ENCODE assay signal across 8 mouse cellular contexts in the genomic region with DNA sequence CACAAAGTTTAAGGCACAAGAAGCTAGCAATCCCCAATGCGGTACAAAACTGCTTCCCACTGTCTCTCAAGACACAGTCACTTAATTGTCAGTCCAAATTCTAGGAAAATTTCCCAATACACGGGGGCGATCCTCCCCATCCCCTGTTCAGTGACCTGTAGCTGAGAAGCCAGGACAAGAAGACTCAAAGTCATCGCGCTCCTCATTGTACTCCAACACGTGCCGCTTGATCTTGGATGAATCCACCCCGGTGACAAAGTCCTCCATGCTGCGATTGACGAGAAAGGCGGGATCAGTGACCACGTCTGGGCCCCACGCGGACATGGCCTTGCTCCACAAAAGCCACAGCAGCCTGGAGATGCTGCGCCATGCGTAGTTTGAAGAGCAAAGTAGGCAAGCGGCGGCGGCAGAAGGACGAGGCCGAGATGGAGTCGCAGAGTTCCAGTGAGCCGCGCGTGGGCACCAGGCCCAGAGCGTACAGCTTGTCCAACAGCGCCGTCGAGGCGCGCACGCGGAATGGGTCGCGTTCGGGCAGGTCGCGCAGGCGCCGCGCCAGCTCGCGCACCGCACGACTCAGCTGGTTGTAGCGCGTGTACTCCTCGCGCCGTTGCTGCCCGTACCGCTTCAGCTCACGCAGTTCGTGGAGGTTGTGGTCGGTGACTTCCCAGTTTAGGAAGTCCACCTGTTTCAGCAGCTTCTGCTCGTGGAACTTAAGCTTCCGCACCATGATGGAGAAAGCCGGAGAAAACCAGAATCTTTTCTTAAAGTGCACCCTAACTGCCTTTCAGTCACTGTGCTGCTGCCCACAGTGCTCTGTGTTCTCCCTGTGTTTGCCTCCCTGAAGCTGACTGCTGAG. TPM values are rescaled to one million over a fixed set of nuclear protein-coding genes. Genes with fewer than 3 reads are reported as not detected.
DNase-seq lines count a peak whose midpoint lies in the region; ATAC-seq and TF ChIP-seq lines count a peak whose summit lies in the region.

No protein-coding gene starts in this region.

- ATAC-seq in forebrain, embryonic 14.5 days = no peak
- no peak for ATAC-seq in intestine, embryonic 15.5 days
- no peak for ATAC-seq in liver, postnatal 0 days
- no peak for ATAC-seq in stomach, embryonic 14.5 days (ENCODE audit: insufficient number of reproducible peaks, insufficient read depth, low FRiP score, low read depth)

- no peak for TF ChIP-seq CTCF in liver, postnatal 0 days (IDR thresholded peaks at IDR 0.05; ENCODE audit: low read depth)

- H3K4me3 ChIP-seq in forebrain, embryonic 14.5 days (ENCODE audit: low read depth, low read length) = no peak overlapping the region
- H3K4me3 ChIP-seq in intestine, embryonic 15.5 days (replicated peaks) = 0 out of 2 replicates have a peak overlapping the region, but pooled peaks have one; percentile 15
- H3K4me3 ChIP-seq in liver, postnatal 0 days (ENCODE audit: low read depth, low read length) = no peak overlapping the region
- peak overlapping the region; percentile 12; the same call in 1 of the 2 replicates for H3K4me3 ChIP-seq in stomach, embryonic 14.5 days (ENCODE audit: low read depth, low read length)

- WGBS in forebrain, embryonic 14.5 days = 47% methylated on average over 58 of the region's 58 CpGs
- WGBS in intestine, embryonic 15.5 days = 38% methylated on average over 58 of the region's 58 CpGs
- 37% methylated on average over 58 of the region's 58 CpGs for WGBS in liver, postnatal 0 days (ENCODE audit: insufficient replicate concordance)
- WGBS in stomach, embryonic 14.5 days = 44% methylated on average over 58 of the region's 58 CpGs

- no peaks in the 10 kb centered on the region for H3K9me3 ChIP-seq in forebrain, embryonic 14.5 days (replicated peaks; ENCODE audit: control insufficient read depth, low read length)
- no peaks in the 10 kb centered on the region for H3K9me3 ChIP-seq in intestine, embryonic 15.5 days
- H3K9me3 ChIP-seq in liver, postnatal 0 days (ENCODE audit: low read length) = no peaks in the 10 kb centered on the region
- no peaks in the 10 kb centered on the region for H3K9me3 ChIP-seq in stomach, embryonic 14.5 days (ENCODE audit: control insufficient read depth, low read depth, low read length)

- no peak overlapping the region for H3K9ac ChIP-seq in forebrain, embryonic 14.5 days (ENCODE audit: low read length)
- no peak overlapping the region for H3K9ac ChIP-seq in intestine, embryonic 15.5 days
- no peak overlapping the region for H3K9ac ChIP-seq in liver, postnatal 0 days (replicated peaks)
- H3K9ac ChIP-seq in stomach, embryonic 14.5 days (replicated peaks; ENCODE audit: low read depth, low read length) = no peak overlapping the region

- H3K36me3 ChIP-seq in forebrain, embryonic 14.5 days (ENCODE audit: control insufficient read depth, insufficient read depth, low read length) = no peaks in the 10 kb centered on the region
- H3K36me3 ChIP-seq in intestine, embryonic 15.5 days = no peaks in the 10 kb centered on the region
- H3K36me3 ChIP-seq in liver, postnatal 0 days (replicated peaks; ENCODE audit: insufficient read depth, low read length) = no peaks in the 10 kb centered on the region
- H3K36me3 ChIP-seq in stomach, embryonic 14.5 days (ENCODE audit: control insufficient read depth, insufficient read depth, low read length) = no peaks in the 10 kb centered on the region

- peak overlapping the region; percentile 21; the same call in 1 of the 2 replicates for H3K4me2 ChIP-seq in forebrain, embryonic 14.5 days (ENCODE audit: low read length)
- peak overlapping the region; percentile 47 for H3K4me2 ChIP-seq in intestine, embryonic 15.5 days (replicated peaks)
- H3K4me2 ChIP-seq in liver, postnatal 0 days (ENCODE audit: low read depth, low read length) = 0 out of 2 replicates have a peak overlapping the region, but pooled peaks have one; percentile 3
- H3K4me2 ChIP-seq in stomach, embryonic 14.5 days (replicated peaks; ENCODE audit: low read depth, low read length) = no peak overlapping the region; the same call in 1 of the 2 replicates

- intact Hi-C loops in gastrocnemius, postnatal 36 days (cut with DNase I) = no loop called here

- H3K27me3 ChIP-seq in forebrain, embryonic 14.5 days (replicated peaks; ENCODE audit: control insufficient read depth, insufficient read depth, low read length) = 0 out of 2 replicates have a peak, but pooled peaks cover 3% of the 10 kb centered on the region
- peaks cover 12% of the 10 kb centered on the region for H3K27me3 ChIP-seq in intestine, embryonic 15.5 days (replicated peaks)
- peaks cover 11% of the 10 kb centered on the region; the same call in 1 of the 2 replicates for H3K27me3 ChIP-seq in liver, postnatal 0 days (ENCODE audit: insufficient read depth, low read length)
- H3K27me3 ChIP-seq in stomach, embryonic 14.5 days (ENCODE audit: control insufficient read depth, insufficient read depth, low read length) = 0 out of 2 replicates have a peak, but pooled peaks cover 3% of the 10 kb centered on the region

- H3K27ac ChIP-seq in forebrain, embryonic 14.5 days (ENCODE audit: low read depth, low read length) = no peak overlapping the region
- no peak overlapping the region for H3K27ac ChIP-seq in intestine, embryonic 15.5 days
- H3K27ac ChIP-seq in liver, postnatal 0 days (ENCODE audit: low read depth) = no peak overlapping the region
- no peak overlapping the region for H3K27ac ChIP-seq in stomach, embryonic 14.5 days (ENCODE audit: low read length)

- peak; percentile 44 for DNase-seq in gastrocnemius, postnatal 10 days
- no peak for DNase-seq in gastrocnemius, postnatal 36 days
- DNase-seq in adrenal gland, adult 2 months = peak; percentile 54
- DNase-seq in forebrain, embryonic 14.5 days (ENCODE audit: low spot score) = peak; percentile 24
- no peak for DNase-seq in liver, postnatal 0 days
- no peak for DNase-seq in spleen, postnatal 36 days (ENCODE audit: low spot score in 2 of 2)

- H3K4me1 ChIP-seq in forebrain, embryonic 14.5 days (ENCODE audit: control insufficient read depth, insufficient read depth, low read length) = no peaks in the 10 kb centered on the region
- no peaks in the 10 kb centered on the region for H3K4me1 ChIP-seq in intestine, embryonic 15.5 days (replicated peaks)
- H3K4me1 ChIP-seq in liver, postnatal 0 days (ENCODE audit: insufficient read depth) = no peaks in the 10 kb centered on the region
- H3K4me1 ChIP-seq in stomach, embryonic 14.5 days (ENCODE audit: control insufficient read depth, insufficient read depth, low read length) = no peaks in the 10 kb centered on the region

- TF ChIP-seq EP300 in liver, postnatal 0 days (IDR thresholded peaks at IDR 0.05; ENCODE audit: low read depth) = no peak

RNA-seq across cellular contexts. Expression of a gene that starts 12.8 kb away (rescaled TPM):
- 10 to 100 TPM; 54.0 to 56.1 TPM for total RNA-seq in gastrocnemius, postnatal 10 days (2021)
- total RNA-seq in gastrocnemius, postnatal 36 days (2021) = 10 to 100 TPM; 55.3 to 57.3 TPM
- 100 to 1,000 TPM in 1 of 2 experiments, 10 to 100 TPM in 1; 79.5 to 136 TPM for total RNA-seq in adrenal gland, adult 2 months (2021)
- polyA plus RNA-seq in adrenal gland, adult 2 months (2012; rRNA removed) = 10.2 and 15.8 TPM in 2 replicates
- 95.2 and 120 TPM in 2 replicates for polyA plus RNA-seq in forebrain, embryonic 14.5 days (2014; fragmentation: Nextera tagmentation; extraction: Ambion mirVana)
- 132 and 141 TPM in 2 replicates for polyA plus RNA-seq in intestine, embryonic 15.5 days (2015; fragmentation: Nextera tagmentation; extraction: Ambion mirVana)
- 63.2 and 64.7 TPM in 2 replicates for polyA plus RNA-seq in liver, postnatal 0 days (2015; fragmentation: Nextera tagmentation; extraction: Ambion mirVana)
- 116 and 131 TPM in 2 replicates for polyA plus RNA-seq in stomach, embryonic 14.5 days (2014; fragmentation: Nextera tagmentation; extraction: Ambion mirVana)

RNA-seq across cellular contexts. Expression of a gene that starts 43.6 kb away (rescaled TPM):
- total RNA-seq in gastrocnemius, postnatal 10 days (2021) = 10 to 100 TPM in 1 of 2 experiments, 1 to 10 TPM in 1; 9.8 to 13.8 TPM
- total RNA-seq in gastrocnemius, postnatal 36 days (2021) = 1 to 10 TPM; 6.3 to 7.0 TPM
- 10 to 100 TPM; 16.1 to 21.7 TPM for total RNA-seq in adrenal gland, adult 2 months (2021)
- polyA plus RNA-seq in adrenal gland, adult 2 months (2012; rRNA removed) = 9.7 and 16.7 TPM in 2 replicates
- 18.0 and 21.0 TPM in 2 replicates for polyA plus RNA-seq in forebrain, embryonic 14.5 days (2014; fragmentation: Nextera tagmentation; extraction: Ambion mirVana)
- polyA plus RNA-seq in intestine, embryonic 15.5 days (2015; fragmentation: Nextera tagmentation; extraction: Ambion mirVana) = 31.8 and 34.9 TPM in 2 replicates
- 9.6 and 10.9 TPM in 2 replicates for polyA plus RNA-seq in liver, postnatal 0 days (2015; fragmentation: Nextera tagmentation; extraction: Ambion mirVana)
- polyA plus RNA-seq in stomach, embryonic 14.5 days (2014; fragmentation: Nextera tagmentation; extraction: Ambion mirVana) = 35.5 and 35.6 TPM in 2 replicates

RNA-seq across cellular contexts. Expression of a gene that starts 47.6 kb away (rescaled TPM):
- total RNA-seq in gastrocnemius, postnatal 10 days (2021) = 10 to 100 TPM; 13.0 to 16.4 TPM
- total RNA-seq in gastrocnemius, postnatal 36 days (2021) = 10 to 100 TPM; 10.8 to 11.3 TPM
- total RNA-seq in adrenal gland, adult 2 months (2021) = 10 to 100 TPM; 16.8 to 17.9 TPM
- 2.5 and 3.0 TPM in 2 replicates for polyA plus RNA-seq in adrenal gland, adult 2 months (2012; rRNA removed)
- 11.6 and 15.3 TPM in 2 replicates for polyA plus RNA-seq in forebrain, embryonic 14.5 days (2014; fragmentation: Nextera tagmentation; extraction: Ambion mirVana)
- polyA plus RNA-seq in intestine, embryonic 15.5 days (2015; fragmentation: Nextera tagmentation; extraction: Ambion mirVana) = 30.5 and 31.5 TPM in 2 replicates
- 5.3 and 6.0 TPM in 2 replicates for polyA plus RNA-seq in liver, postnatal 0 days (2015; fragmentation: Nextera tagmentation; extraction: Ambion mirVana)
- 31.8 and 37.8 TPM in 2 replicates for polyA plus RNA-seq in stomach, embryonic 14.5 days (2014; fragmentation: Nextera tagmentation; extraction: Ambion mirVana)

Comparison
In these comparisons a context has a peak if more than half of its experiments do, and no peak if none do; other contexts are left out.
1. DNase-seq: peak in gastrocnemius, postnatal 10 days (single experiment), adrenal gland, adult 2 months (single experiment) and forebrain, embryonic 14.5 days (single experiment); none in gastrocnemius, postnatal 36 days (0 of 2), liver, postnatal 0 days (single experiment) and spleen, postnatal 36 days (0 of 2).
2. H3K4me3 ChIP-seq: peak in intestine, embryonic 15.5 days (single experiment) and stomach, embryonic 14.5 days (single experiment); none in forebrain, embryonic 14.5 days (single experiment) and liver, postnatal 0 days (single experiment).